Mouse (Mus musculus) MEL (cell line): ENCODE measurements around the gene Rnaset2a. TPM values are rescaled to one million over a fixed set of nuclear protein-coding genes. Genes with fewer than 3 reads are reported as not detected.
"Not testable (repeated sequence)": the region's sequence is repeated elsewhere in the genome, so short reads cannot be mapped to it uniquely, and the experiment has no call there.

Source experiments
- DNase-seq: peaks from one replicate; pipeline ENCODE4 v3.0.0; 2011; ENCODE audit warnings: low read depth, low spot score
- H3K27ac ChIP-seq: 2 replicates; pipeline ENCODE4 v1.5.1; 2012; ENCODE audit warnings: low read depth, mild to moderate bottlenecking, control low read depth, low read length, moderate library complexity; ENCODE audit not compliant: control insufficient read depth
- H3K27me3 ChIP-seq, 2 experiments: fragments of 150-350 bp in 1 of 2; sonication (generic) in 1 of 2; 2 replicates each; pipeline ENCODE4 v1.6.1; 2012; ENCODE audit warnings: low read length in 2 of 2, mild to moderate bottlenecking in 2 of 2, improper control_type of control experiment in 1 of 2, moderate library complexity in 1 of 2; ENCODE audit not compliant: insufficient read depth in 2 of 2, control insufficient read depth in 1 of 2
- H3K36me3 ChIP-seq, 2 experiments: 2 replicates each; pipeline ENCODE4 v1.6.1; 2012 to 2014; ENCODE audit warnings: low read length in 2 of 2, improper control_type of control experiment in 1 of 2, inconsistent platforms in 1 of 2, mild to moderate bottlenecking in 1 of 2; ENCODE audit not compliant: insufficient read depth in 2 of 2, control insufficient read depth in 1 of 2
- H3K4me1 ChIP-seq, 2 experiments: fragments of 150-350 bp in 1 of 2; sonication (generic) in 1 of 2; 2 replicates each; pipeline ENCODE4 v1.6.1; 2012; ENCODE audit warnings: low read length in 2 of 2, improper control_type of control experiment in 1 of 2, mild to moderate bottlenecking in 1 of 2; ENCODE audit not compliant: insufficient read depth in 2 of 2, control insufficient read depth in 1 of 2
- H3K4me3 ChIP-seq, 2 experiments: fragments of 150-350 bp in 1 of 2; sonication (generic) in 1 of 2; 2 replicates each; pipeline ENCODE4 v1.5.1; 2012; ENCODE audit warnings: low read depth in 2 of 2, low read length in 2 of 2, mild to moderate bottlenecking in 2 of 2, moderate library complexity in 2 of 2, control low read depth in 1 of 2, improper control_type of control experiment in 1 of 2; ENCODE audit not compliant: control insufficient read depth in 1 of 2, insufficient read depth in 1 of 2
- H3K79me2 ChIP-seq: 2 replicates; pipeline ENCODE4 v1.6.1; 2012; ENCODE audit warnings: mild to moderate bottlenecking, low read length, moderate library complexity; ENCODE audit not compliant: control insufficient read depth, poor library complexity, insufficient read depth
- H3K9ac ChIP-seq: 2 replicates; pipeline ENCODE4 v1.6.1; 2012; ENCODE audit warnings: low read depth, mild to moderate bottlenecking, control low read depth, low read length, moderate library complexity; ENCODE audit not compliant: control insufficient read depth, poor library complexity, severe bottlenecking
- H3K9me3 ChIP-seq: fragments of 150-350 bp; sonication (generic); replicated peaks from 2 replicates; pipeline ENCODE4 v1.6.1; 2012; ENCODE audit warnings: mild to moderate bottlenecking, low read length, improper control_type of control experiment, moderate library complexity; ENCODE audit not compliant: insufficient read depth
- polyA plus RNA-seq, 2 experiments: library from polyadenylated mRNA; stranded (reverse) in 1 of 2; unstranded in 1 of 2; fragments of >175 nt in 1 of 2; fragments of >200 nt in 1 of 2; gene quantifications; 2 replicates each; pipeline versions ENCODE4 v1.2.1 to v1.2.4; 2012; ENCODE audit warnings: low replicate concordance in 2 of 2, low read depth in 1 of 2; ENCODE audit not compliant: insufficient read length in 2 of 2, insufficient read depth in 1 of 2, missing spikeins in 1 of 2
- total RNA-seq: library from RNA; depleted of rRNA; stranded (reverse); fragments of 300-350 nt; gene quantifications from 2 replicates; pipeline ENCODE4 v1.2.3, GENCODE M21; 2012

The Rnaset2a gene
- total and polyA plus RNA-seq, 3 experiments: 11.6 to 49.3 TPM; not detected in 1

DNA sequence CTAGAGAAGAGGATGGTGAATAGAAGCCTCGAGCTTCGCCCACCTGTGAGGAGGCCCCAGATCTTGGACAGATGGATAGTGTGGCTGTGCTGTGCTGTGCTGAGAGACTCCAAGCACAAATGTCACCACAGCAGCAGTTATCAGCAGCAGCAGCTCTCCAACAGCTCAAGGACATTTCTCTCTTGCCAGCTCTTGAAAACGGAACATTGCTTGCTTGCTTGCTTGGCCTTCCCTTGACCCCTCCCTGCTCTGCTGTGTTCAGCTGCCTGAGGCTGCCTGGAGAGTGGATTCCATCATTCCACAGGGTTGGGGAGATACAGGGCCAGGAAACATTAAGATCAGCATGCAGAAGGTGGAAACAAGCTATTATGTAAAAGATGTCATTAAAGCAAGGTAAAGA lies 24.9 kb downstream of the Rnaset2a start:
- H3K4me3 ChIP-seq, H3K9ac ChIP-seq, H3K27ac ChIP-seq, H3K36me3 ChIP-seq, DNase-seq, H3K79me2 ChIP-seq, H3K4me1 ChIP-seq, H3K9me3 ChIP-seq, H3K27me3 ChIP-seq: not testable (repeated sequence)

DNA sequence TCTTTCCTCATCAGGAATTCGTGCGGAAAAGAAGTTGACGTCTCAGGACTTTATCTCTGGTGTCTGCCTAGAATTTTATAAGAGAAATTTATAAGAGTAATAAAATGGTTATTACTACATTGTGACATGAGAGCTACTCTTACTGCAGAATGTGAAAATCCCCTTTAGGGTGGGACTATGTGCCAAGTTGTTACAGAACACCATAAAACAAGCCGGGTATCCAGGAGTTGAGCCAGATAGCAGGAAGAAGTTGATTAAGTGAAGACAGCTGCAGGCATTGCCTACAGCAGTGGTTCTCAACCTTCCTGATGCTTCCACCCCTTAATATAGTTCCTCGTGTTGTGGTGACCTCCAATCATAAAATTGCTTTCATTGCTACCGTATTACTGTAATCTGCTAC lies 31.0 kb downstream of the Rnaset2a start:
- H3K4me1 ChIP-seq: not testable (repeated sequence)

DNA sequence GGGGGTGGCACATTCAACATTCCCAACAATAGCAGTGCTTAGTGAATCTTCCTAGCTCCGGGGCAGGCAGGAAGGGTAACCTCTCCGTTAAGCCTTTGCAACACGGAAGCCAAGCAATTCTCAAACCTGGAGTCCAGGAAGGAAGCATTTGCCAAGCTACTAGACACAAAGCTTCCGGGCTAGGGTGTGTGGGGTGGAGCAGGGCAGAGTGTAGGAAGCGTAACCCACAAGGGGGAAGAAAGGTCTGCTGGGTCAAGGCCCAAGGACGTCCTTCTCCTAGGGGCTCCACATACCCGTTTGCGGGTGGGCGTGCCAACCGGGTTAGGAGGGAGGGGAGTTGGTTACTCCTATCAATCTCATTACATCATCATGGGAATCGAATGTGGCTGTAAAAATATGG lies 31.5 kb downstream of the Rnaset2a start:
- not testable (repeated sequence) for H3K4me1 ChIP-seq, H3K27me3 ChIP-seq, H3K9me3 ChIP-seq, H3K27ac ChIP-seq, DNase-seq, H3K9ac ChIP-seq, H3K4me3 ChIP-seq, H3K36me3 ChIP-seq, H3K79me2 ChIP-seq

More for the DNA sequence above, 31.0 kb downstream of the Rnaset2a start:
- not testable (repeated sequence) for DNase-seq, H3K27me3 ChIP-seq, H3K79me2 ChIP-seq, H3K36me3 ChIP-seq, H3K9ac ChIP-seq, H3K9me3 ChIP-seq, H3K27ac ChIP-seq, H3K4me3 ChIP-seq

DNA sequence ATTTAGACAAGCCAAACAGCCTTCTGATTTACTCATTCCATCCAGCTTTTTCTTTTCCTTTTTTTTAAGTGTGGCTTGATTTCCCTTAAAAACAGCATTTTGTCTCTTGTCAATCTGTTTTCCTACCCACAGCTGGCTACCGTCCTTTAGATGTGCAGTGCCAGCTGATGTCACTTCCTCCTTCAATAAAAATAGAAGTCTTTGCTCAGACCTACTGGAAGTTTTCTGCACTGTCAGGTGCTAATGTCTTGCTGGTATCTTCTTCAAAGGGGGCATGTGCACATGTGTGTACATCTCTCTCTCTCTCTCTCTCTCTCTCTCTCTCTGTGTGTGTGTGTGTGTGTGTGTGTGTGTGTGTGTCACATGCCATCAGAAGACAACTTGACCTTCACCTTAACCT lies 35.7 kb downstream of the Rnaset2a start:
- H3K4me3 ChIP-seq, H3K36me3 ChIP-seq, H3K9ac ChIP-seq, H3K9me3 ChIP-seq, DNase-seq, H3K27me3 ChIP-seq, H3K27ac ChIP-seq, H3K4me1 ChIP-seq, H3K79me2 ChIP-seq: not testable (repeated sequence)

DNA sequence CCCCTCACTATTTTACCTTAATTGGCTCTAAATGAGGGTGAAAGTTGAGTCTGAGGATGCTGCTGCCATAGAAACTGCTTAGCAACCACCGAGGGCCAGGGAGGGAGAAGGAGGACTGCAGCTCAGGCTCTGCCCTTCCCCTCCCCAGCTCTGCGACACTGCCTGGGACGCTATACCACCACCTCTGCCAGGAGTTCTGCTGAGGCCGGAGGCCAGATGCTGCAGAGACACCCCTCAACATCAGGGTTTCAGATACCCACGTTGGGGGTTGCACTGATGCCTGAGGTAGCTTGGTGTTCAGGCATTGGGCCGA lies 46.6 kb downstream of the Rnaset2a start:
- H3K4me1 ChIP-seq, H3K36me3 ChIP-seq, DNase-seq: not testable (repeated sequence)

DNA sequence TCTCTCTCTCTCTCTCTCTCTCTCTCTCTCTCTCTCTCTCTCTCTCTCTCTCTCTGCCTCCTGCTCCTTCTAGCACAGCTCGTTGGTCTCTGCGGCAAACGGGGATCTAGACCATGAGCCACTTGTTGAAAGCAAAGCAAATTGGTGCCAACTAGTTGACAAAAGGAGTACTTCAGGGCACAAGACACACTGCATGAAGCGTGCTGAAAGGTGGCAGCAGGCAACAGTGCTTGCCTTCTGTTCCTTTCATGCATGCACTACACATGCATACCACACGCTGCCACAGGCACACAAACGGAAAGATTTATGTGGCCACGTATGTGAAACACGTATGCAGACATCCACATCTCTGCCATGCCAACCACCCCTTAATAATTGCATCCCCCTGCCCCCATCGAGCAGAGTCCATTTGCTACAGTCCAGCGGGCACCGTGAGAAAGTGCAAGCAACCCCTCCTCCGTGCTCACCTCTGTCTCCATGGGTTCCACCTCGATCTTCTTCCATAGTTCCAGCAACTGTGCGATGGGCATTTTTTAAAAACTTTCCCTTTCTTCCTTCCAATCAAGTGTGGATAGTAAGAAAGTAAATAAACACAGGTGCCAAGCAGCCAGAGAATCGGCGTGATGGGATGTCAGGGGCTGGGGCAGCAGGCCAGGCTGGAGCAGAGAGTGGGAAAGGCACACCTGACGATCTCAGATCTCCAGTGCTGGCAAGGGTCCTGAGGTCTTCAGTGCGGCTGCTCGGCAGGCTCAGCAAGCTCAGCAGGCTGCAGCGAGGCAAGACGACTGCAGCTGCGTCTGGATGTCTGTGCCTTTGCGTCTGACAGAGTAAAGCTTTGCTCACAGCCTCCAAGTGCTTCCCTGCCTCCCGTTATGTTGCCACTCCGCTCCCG lies 47.2 kb downstream of the Rnaset2a start:
- not testable (repeated sequence) for H3K36me3 ChIP-seq, H3K9ac ChIP-seq, H3K4me3 ChIP-seq, H3K27ac ChIP-seq, DNase-seq, H3K4me1 ChIP-seq, H3K9me3 ChIP-seq, H3K27me3 ChIP-seq, H3K79me2 ChIP-seq

More for the DNA sequence above, 46.6 kb downstream of the Rnaset2a start:
- H3K4me3 ChIP-seq, H3K27me3 ChIP-seq, H3K79me2 ChIP-seq, H3K9ac ChIP-seq, H3K27ac ChIP-seq, H3K9me3 ChIP-seq: not testable (repeated sequence)

DNA sequence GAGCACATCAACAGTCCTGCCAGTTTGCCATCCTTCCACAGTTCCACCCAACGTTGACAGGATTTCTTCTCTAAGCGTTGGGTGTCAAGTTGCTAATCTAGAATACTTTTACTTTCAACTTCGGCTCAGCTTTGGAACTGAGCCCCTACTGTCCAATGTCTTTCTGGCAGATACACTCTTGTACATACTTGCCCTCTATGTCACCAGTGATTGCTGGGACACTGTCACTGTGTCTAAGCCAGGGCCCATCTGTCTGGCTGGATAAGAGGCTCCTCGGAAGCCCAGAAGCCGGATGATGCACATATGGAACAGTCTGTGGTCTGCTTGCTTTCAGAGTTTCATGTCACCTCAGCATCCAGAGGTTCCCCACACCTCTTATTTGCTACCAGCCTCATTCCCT lies 51.7 kb downstream of the Rnaset2a start:
- not testable (repeated sequence) for H3K79me2 ChIP-seq, H3K27me3 ChIP-seq

More for the DNA sequence above, 51.7 kb downstream of the Rnaset2a start:
- H3K4me1 ChIP-seq, H3K9me3 ChIP-seq, H3K36me3 ChIP-seq, H3K27ac ChIP-seq, H3K4me3 ChIP-seq, DNase-seq, H3K9ac ChIP-seq: not testable (repeated sequence)
